Mouse (Mus musculus): ENCODE measurements around the gene Wipi1. TPM values are rescaled to one million over a fixed set of nuclear protein-coding genes. Genes with fewer than 3 reads are reported as not detected.
A peak's percentile ranks its signal among the peaks of the same experiment; 100 is the strongest.

Wipi1 gene
- total and polyA plus RNA-seq, 2 experiments: 7.3 to 8.5 TPM

DNA sequence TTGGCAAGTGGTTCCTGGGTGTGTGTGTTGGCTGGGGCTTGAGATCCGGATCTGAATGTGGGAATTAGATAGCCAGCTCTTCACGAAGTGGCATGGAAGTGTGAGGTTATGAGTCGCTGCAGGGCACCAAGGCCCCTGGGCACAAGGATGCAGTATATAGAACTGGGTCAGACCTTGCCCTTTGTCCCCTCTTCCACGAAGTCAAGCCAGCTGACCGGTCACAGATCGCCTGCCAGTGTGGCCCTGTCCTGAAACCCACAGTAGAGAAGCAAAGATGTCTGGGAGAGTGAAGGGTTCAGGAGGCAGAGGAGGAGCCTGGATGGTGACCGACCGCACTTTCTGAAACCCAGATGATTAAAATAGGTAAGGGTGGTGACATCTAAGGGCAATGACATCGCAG, 68.3 kb downstream of the Wipi1 start:
- DNase-seq (ENCODE audit: extremely low read depth, low read depth, low spot score): peak; percentile 72
- 25% methylated on average over 9 of the region's 9 CpGs for WGBS
- Histone ChIP-seq H3K4me3 (ENCODE audit: insufficient read depth, low read depth, low read length) (no peak overlapping the region), H3K4me1 (ENCODE audit: control insufficient read depth, insufficient read depth, low read length) (peaks cover 21% of the 10 kb centered on the region), H3K27ac (replicated peaks; ENCODE audit: insufficient read depth, low read depth, low read length) (peak overlapping the region; percentile 64; the same call in 1 of the 2 replicates), H3K36me3 (ENCODE audit: control insufficient read depth, insufficient read depth, low read length) (no peaks in the 10 kb centered on the region), H3K9ac (ENCODE audit: low read depth, low read length) (no peak overlapping the region), H3K79me2 (ENCODE audit: control insufficient read depth, insufficient read depth, low read length) (no peaks in the 10 kb centered on the region), H3K27me3 (ENCODE audit: control insufficient read depth, insufficient read depth, low read length) (no peaks in the 10 kb centered on the region)
- TF ChIP-seq CTCF (IDR thresholded peaks at IDR 0.05; ENCODE audit: low read depth, low read length) (no peak), POLR2A (IDR thresholded peaks at IDR 0.05; ENCODE audit: extremely low read depth, insufficient read depth, low read length) (no peak)

DNA sequence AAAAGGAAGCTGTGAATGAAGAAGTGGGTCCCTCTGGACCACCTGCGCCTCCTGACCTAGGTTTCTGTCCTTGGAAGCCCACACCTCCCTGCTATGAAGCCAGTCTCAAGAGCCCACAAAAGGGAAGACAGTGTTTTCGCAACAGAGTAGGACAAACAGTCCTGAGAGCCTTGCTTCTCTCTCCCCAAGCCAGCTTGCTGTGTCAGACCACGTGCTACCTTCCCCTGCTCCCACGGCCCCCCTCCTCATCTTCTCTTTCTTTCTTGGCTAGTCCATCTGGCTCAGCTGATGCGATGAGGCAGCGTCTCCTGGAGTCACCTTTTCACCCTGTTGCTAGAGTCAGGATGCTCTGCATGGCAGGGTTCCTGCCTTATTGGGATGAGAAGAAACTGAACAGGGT, 72.5 kb downstream of the Wipi1 start:
- no peaks in the 10 kb centered on the region for H3K79me2 ChIP-seq (ENCODE audit: control insufficient read depth, insufficient read depth, low read length)
- DNase-seq (ENCODE audit: extremely low read depth, low read depth, low spot score): no peak
- H3K36me3 ChIP-seq (ENCODE audit: control insufficient read depth, insufficient read depth, low read length): no peaks in the 10 kb centered on the region
- no peak overlapping the region for H3K27ac ChIP-seq (replicated peaks; ENCODE audit: insufficient read depth, low read depth, low read length)
- TF ChIP-seq CTCF (IDR thresholded peaks at IDR 0.05; ENCODE audit: low read depth, low read length) (no peak), POLR2A (IDR thresholded peaks at IDR 0.05; ENCODE audit: extremely low read depth, insufficient read depth, low read length) (no peak)
- H3K4me1 ChIP-seq (ENCODE audit: control insufficient read depth, insufficient read depth, low read length): peaks cover 9% of the 10 kb centered on the region; the same call in 1 of the 2 replicates
- no peak overlapping the region for H3K4me3 ChIP-seq (ENCODE audit: insufficient read depth, low read depth, low read length)
- 83% methylated on average over 6 of the region's 6 CpGs for WGBS
- H3K9ac ChIP-seq (ENCODE audit: low read depth, low read length): no peak overlapping the region
- no peaks in the 10 kb centered on the region for H3K27me3 ChIP-seq (ENCODE audit: control insufficient read depth, insufficient read depth, low read length)

DNA sequence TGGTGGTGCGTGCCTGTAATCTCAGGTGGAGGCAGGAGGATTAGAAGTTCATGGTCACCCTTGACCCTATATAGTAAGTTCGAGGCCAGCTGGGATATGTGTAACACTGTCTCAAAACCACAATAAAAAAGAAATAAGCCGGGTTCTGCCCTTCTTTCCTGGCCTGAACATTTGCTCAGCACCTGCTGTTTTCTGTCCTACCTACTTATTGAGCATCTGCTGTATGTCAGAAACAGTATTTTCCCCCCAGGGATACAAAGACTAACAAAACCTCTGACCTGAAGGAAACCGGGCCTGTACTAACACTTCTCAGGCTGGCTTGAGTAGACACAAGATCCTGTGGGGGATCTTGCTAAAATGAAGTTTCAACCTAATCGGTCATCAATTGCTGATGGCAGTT, 74.8 kb downstream of the Wipi1 start:
- H3K9ac ChIP-seq (ENCODE audit: low read depth, low read length): no peak overlapping the region
- no peaks in the 10 kb centered on the region for H3K4me1 ChIP-seq (ENCODE audit: control insufficient read depth, insufficient read depth, low read length)
- H3K36me3 ChIP-seq (ENCODE audit: control insufficient read depth, insufficient read depth, low read length): no peaks in the 10 kb centered on the region
- no peak for TF ChIP-seq CTCF (IDR thresholded peaks at IDR 0.05; ENCODE audit: low read depth, low read length)
- TF ChIP-seq POLR2A (IDR thresholded peaks at IDR 0.05; ENCODE audit: extremely low read depth, insufficient read depth, low read length): no peak
- no peaks in the 10 kb centered on the region for H3K79me2 ChIP-seq (ENCODE audit: control insufficient read depth, insufficient read depth, low read length)
- WGBS: 92% methylated on average over 5 of the region's 5 CpGs
- no peak overlapping the region for H3K27ac ChIP-seq (replicated peaks; ENCODE audit: insufficient read depth, low read depth, low read length)
- no peak for DNase-seq (ENCODE audit: extremely low read depth, low read depth, low spot score)
- no peaks in the 10 kb centered on the region for H3K27me3 ChIP-seq (ENCODE audit: control insufficient read depth, insufficient read depth, low read length)
- H3K4me3 ChIP-seq (ENCODE audit: insufficient read depth, low read depth, low read length): no peak overlapping the region

DNA sequence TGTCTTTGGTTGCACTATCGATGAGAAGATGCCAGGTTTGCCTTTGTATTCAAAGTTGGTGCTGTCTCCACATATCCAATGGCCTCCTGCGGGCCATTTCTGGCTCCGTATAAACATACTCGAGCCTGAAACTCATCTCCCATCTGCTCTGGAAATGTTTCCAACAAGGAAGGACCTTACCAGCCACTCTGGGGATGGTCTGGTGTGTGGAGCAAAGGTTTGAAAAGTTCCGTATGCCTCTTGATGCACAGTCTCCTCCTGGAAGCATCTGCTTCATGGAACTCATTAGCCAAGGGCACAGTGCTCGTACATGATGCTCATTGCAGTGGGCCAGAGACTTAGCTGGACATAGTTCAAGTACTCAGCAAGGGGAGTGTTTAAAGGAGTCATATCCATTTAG, 75.8 kb downstream of the Wipi1 start:
- TF ChIP-seq POLR2A (IDR thresholded peaks at IDR 0.05; ENCODE audit: extremely low read depth, insufficient read depth, low read length) (no peak), CTCF (IDR thresholded peaks at IDR 0.05; ENCODE audit: low read depth, low read length) (no peak)
- no peak overlapping the region for H3K4me3 ChIP-seq (ENCODE audit: insufficient read depth, low read depth, low read length)
- no peaks in the 10 kb centered on the region for H3K79me2 ChIP-seq (ENCODE audit: control insufficient read depth, insufficient read depth, low read length)
- H3K36me3 ChIP-seq (ENCODE audit: control insufficient read depth, insufficient read depth, low read length): no peaks in the 10 kb centered on the region
- H3K27ac ChIP-seq (replicated peaks; ENCODE audit: insufficient read depth, low read depth, low read length): no peak overlapping the region
- no peaks in the 10 kb centered on the region for H3K4me1 ChIP-seq (ENCODE audit: control insufficient read depth, insufficient read depth, low read length)
- no peaks in the 10 kb centered on the region for H3K27me3 ChIP-seq (ENCODE audit: control insufficient read depth, insufficient read depth, low read length)
- DNase-seq (ENCODE audit: extremely low read depth, low read depth, low spot score): no peak
- no peak overlapping the region for H3K9ac ChIP-seq (ENCODE audit: low read depth, low read length)
- 94% methylated on average over 6 of the region's 6 CpGs for WGBS

DNA sequence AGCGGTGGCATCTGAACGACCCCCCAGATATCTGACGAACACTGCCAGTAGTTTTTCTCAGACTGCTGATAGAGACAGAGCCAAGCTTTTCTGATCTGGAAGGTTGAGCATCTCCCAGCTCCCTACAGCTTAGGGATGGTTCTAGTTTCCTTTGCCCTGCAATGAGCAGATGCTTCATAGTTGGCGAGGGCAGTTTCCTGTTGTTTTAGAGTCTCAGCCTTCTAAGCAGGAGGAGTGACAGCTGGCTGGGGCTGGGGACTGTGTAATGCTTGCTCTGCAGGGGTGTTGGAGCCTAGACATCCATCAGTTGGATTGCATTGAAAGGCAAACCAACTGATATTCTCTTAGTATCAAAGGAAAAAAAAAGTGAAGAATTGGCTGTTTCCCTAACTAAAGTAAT, 81.7 kb downstream of the Wipi1 start:
- 87% methylated on average over 4 of the region's 4 CpGs for WGBS
- Histone ChIP-seq H3K4me1 (ENCODE audit: control insufficient read depth, insufficient read depth, low read length) (no peaks in the 10 kb centered on the region), H3K27me3 (ENCODE audit: control insufficient read depth, insufficient read depth, low read length) (no peaks in the 10 kb centered on the region), H3K79me2 (ENCODE audit: control insufficient read depth, insufficient read depth, low read length) (no peaks in the 10 kb centered on the region), H3K27ac (replicated peaks; ENCODE audit: insufficient read depth, low read depth, low read length) (no peak overlapping the region), H3K4me3 (ENCODE audit: insufficient read depth, low read depth, low read length) (no peak overlapping the region), H3K9ac (ENCODE audit: low read depth, low read length) (no peak overlapping the region), H3K36me3 (ENCODE audit: control insufficient read depth, insufficient read depth, low read length) (peaks cover 3% of the 10 kb centered on the region; the same call in 1 of the 2 replicates)
- DNase-seq (ENCODE audit: extremely low read depth, low read depth, low spot score): no peak
- TF ChIP-seq CTCF (IDR thresholded peaks at IDR 0.05; ENCODE audit: low read depth, low read length): no peak

DNA sequence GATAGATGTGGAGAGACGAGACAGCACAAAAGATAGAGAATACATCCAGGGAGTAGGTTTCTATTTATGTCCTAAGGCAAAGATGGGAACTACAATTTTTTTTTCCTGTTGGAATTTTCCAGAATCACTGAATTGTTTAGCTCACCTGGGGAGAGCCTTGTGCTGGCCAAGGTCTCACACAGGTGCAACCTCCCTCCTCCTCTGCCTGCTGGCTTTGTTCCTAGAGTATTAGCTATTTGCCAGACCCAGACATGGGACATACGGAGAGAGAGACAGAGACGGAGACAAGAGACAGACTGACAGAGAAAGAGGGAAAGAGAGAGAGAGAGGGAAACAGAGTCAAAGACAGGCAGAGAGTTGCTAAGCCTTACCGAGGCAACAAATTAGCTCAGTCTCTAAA, 86.2 kb downstream of the Wipi1 start:
- H3K4me3 ChIP-seq (ENCODE audit: insufficient read depth, low read depth, low read length): no peak overlapping the region
- H3K9ac ChIP-seq (ENCODE audit: low read depth, low read length): no peak overlapping the region
- no peak for TF ChIP-seq POLR2A (IDR thresholded peaks at IDR 0.05; ENCODE audit: extremely low read depth, insufficient read depth, low read length)
- TF ChIP-seq CTCF (IDR thresholded peaks at IDR 0.05; ENCODE audit: low read depth, low read length): no peak
- WGBS: 89% methylated on average over 4 of the region's 4 CpGs
- no peak overlapping the region for H3K27ac ChIP-seq (replicated peaks; ENCODE audit: insufficient read depth, low read depth, low read length)
- no peaks in the 10 kb centered on the region for H3K4me1 ChIP-seq (ENCODE audit: control insufficient read depth, insufficient read depth, low read length)
- H3K27me3 ChIP-seq (ENCODE audit: control insufficient read depth, insufficient read depth, low read length): no peaks in the 10 kb centered on the region
- peaks cover 3% of the 10 kb centered on the region; the same call in 1 of the 2 replicates for H3K36me3 ChIP-seq (ENCODE audit: control insufficient read depth, insufficient read depth, low read length)
- no peak for DNase-seq (ENCODE audit: extremely low read depth, low read depth, low spot score)
- no peaks in the 10 kb centered on the region for H3K79me2 ChIP-seq (ENCODE audit: control insufficient read depth, insufficient read depth, low read length)
